Mouse (Mus musculus) heart, adult 2 months (tissue): ENCODE results near the gene Parp6. TPM values are rescaled to one million over a fixed set of nuclear protein-coding genes. Genes with fewer than 3 reads are reported as not detected.

Source experiments
- DNase-seq, 2 experiments: peaks; one replicate each; pipeline ENCODE4 v3.0.0; 2021
- H3K27ac ChIP-seq: fragments of 200-600 bp; 2 replicates; pipeline ENCODE4 v1.8.1; 2022
- H3K27me3 ChIP-seq: fragments of 200-500 bp; 2 replicates; pipeline ENCODE4 v1.6.1; 2012; ENCODE audit warnings: mild to moderate bottlenecking, low read length, inconsistent platforms, mixed read lengths; ENCODE audit not compliant: control insufficient read depth, insufficient read depth
- H3K36me3 ChIP-seq: fragments of 200-500 bp; 2 replicates; pipeline ENCODE4 v1.6.1; 2012; ENCODE audit warnings: low read length, inconsistent platforms; ENCODE audit not compliant: control insufficient read depth, insufficient read depth
- H3K4me1 ChIP-seq: fragments of 200-500 bp; 2 replicates; pipeline ENCODE4 v1.6.1; 2011; ENCODE audit warnings: low read length; ENCODE audit not compliant: control insufficient read depth, insufficient read depth
- H3K4me3 ChIP-seq: fragments of 200-600 bp; 2 replicates; pipeline ENCODE4 v1.8.1; 2022
- H3K79me2 ChIP-seq: fragments of 200-500 bp; replicated peaks from 2 replicates; pipeline ENCODE4 v1.6.1; 2012; ENCODE audit warnings: mild to moderate bottlenecking, inconsistent platforms, low read length, moderate library complexity, mixed read lengths; ENCODE audit not compliant: control insufficient read depth, insufficient read depth
- H3K9ac ChIP-seq: fragments of 200-500 bp; 2 replicates; pipeline ENCODE4 v1.6.1; 2012; ENCODE audit warnings: low read depth, mild to moderate bottlenecking, control low read depth, inconsistent platforms, low read length, mixed read lengths
- CTCF ChIP-seq: fragments of 200-600 bp; IDR thresholded peaks from 2 replicates; pipeline ENCODE4 v1.8.1; 2022; ENCODE audit warnings: antibody characterized with exemption, mild to moderate bottlenecking, moderate library complexity
- EP300 ChIP-seq: fragments of 200-500 bp; IDR thresholded peaks from 2 replicates; pipeline ENCODE4 v1.6.1; 2011; ENCODE audit warnings: low read depth, low read length, control low read depth; ENCODE audit not compliant: insufficient read depth
- POLR2A ChIP-seq: fragments of 200-500 bp; IDR thresholded peaks from 2 replicates; pipeline ENCODE4 v1.6.1; 2011; ENCODE audit warnings: mild to moderate bottlenecking, low read depth, low read length, control low read depth; ENCODE audit not compliant: insufficient read depth
- whole genome bisulfite sequencing: fragments of 180-500 bp; shearing (Covaris S2); methylation state at CpG from one replicate; pipeline ENCODE4 v1.1.7; 2018; 5-methylcytosine and 5-hydroxymethylcytosine counted together
- intact Hi-C: fragments of 180-260 bp; cut with DNase I; formaldehyde crosslinking; loops from one replicate; pipeline ENCODE4 v1.15.1; 2025
- long read RNA-seq: library from polyadenylated mRNA; stranded (forward); transcript quantifications from one replicate; pipeline ENCODE4 v2.0.0, GENCODE M21; 2021
- polyA plus RNA-seq: library from polyadenylated mRNA; depleted of rRNA; stranded (reverse); fragments of >200 nt; gene quantifications from 2 replicates; pipeline ENCODE4 v1.2.3, GENCODE M21; 2012; rRNA removed
- total RNA-seq, 2 experiments: library from RNA; stranded (reverse); gene quantifications; 2 replicates each; pipeline ENCODE4 v1.2.3; 2021

The Parp6 gene
- 10 to 100 TPM; 16.4 to 16.5 TPM for total RNA-seq
- polyA plus RNA-seq = 24.2 and 40.3 TPM in 2 replicates
- long read RNA-seq, partial matches to known transcripts = 2 of 33 reads
- long read RNA-seq, other reads (novel, unspliced or antisense) = 27 of 33 reads

- peak within 1 kb of the TSS; percentile 83 for H3K9ac ChIP-seq
- H3K4me1 ChIP-seq = no peaks in the 10 kb centered on the region; the same call in 1 of the 2 replicates
- no peaks in the 10 kb centered on the region for H3K27me3 ChIP-seq
- peak within 1 kb of the TSS; percentile 74 for H3K4me3 ChIP-seq
- DNase-seq = peak; percentile 99 to 100
- 0 out of 2 replicates have a peak, but pooled peaks cover 1% of the 10 kb centered on the region for H3K79me2 ChIP-seq
- H3K27ac ChIP-seq = peak within 1 kb of the TSS; percentile 91
- WGBS = under 1% methylated on average over 36 of the region's 36 CpGs
- H3K36me3 ChIP-seq = peaks cover 4% of the 10 kb centered on the region; the same call in 1 of the 2 replicates
- intact Hi-C loops = loop anchor here (1.0 to 2.0 kb wide), 2 partner anchors 40 to 135 kb away; partner anchors contain the start of gene Pkm
- TF ChIP-seq CTCF (peak; percentile 66), POLR2A (peak; percentile 96), EP300 (peak; percentile 71; the same call in 1 of the 2 replicates)
Observed at GRCm38 (mm10) chr9:59616622-59617306, at the start of gene Parp6. Parp6 (plus strand) TSS chr9:59617284.

GRCm38 (mm10) chr9:59571852-59572251 is 45.2 kb upstream of the Parp6 start:
- no peaks in the 10 kb centered on the region for H3K36me3 ChIP-seq
- no peak overlapping the region for H3K27ac ChIP-seq
- TF ChIP-seq POLR2A (no peak), CTCF (no peak), EP300 (no peak)
- H3K9ac ChIP-seq = no peak overlapping the region
- H3K4me1 ChIP-seq = peaks cover 2% of the 10 kb centered on the region; the same call in 1 of the 2 replicates
- no peak overlapping the region for H3K4me3 ChIP-seq
- no peaks in the 10 kb centered on the region for H3K79me2 ChIP-seq
- no peaks in the 10 kb centered on the region for H3K27me3 ChIP-seq
- intact Hi-C loops = no loop called here
- no peak for DNase-seq
- WGBS = 72% methylated on average over 2 of the region's 2 CpGs

GRCm38 (mm10) chr9:59577401-59577800 is 39.7 kb upstream of the Parp6 start:
- DNase-seq = no peak
- intact Hi-C loops = no loop called here

GRCm38 (mm10) chr9:59577844-59578504 is 39.1 kb upstream of the Parp6 start, which contains the start of gene Celf6:
Celf6 (plus strand) TSS chr9:59577917.
- H3K4me1 ChIP-seq = no peaks in the 10 kb centered on the region
- H3K27ac ChIP-seq = no peak within 1 kb of the TSS
- no peaks in the 10 kb centered on the region for H3K36me3 ChIP-seq
- no peaks in the 10 kb centered on the region for H3K79me2 ChIP-seq
- intact Hi-C loops = no loop called here
- TF ChIP-seq POLR2A (no peak), CTCF (no peak), EP300 (no peak)
- H3K9ac ChIP-seq = no peak within 1 kb of the TSS
- WGBS = 1% methylated on average over 58 of the region's 61 CpGs
- DNase-seq = peak; percentile 72 to 75
- H3K4me3 ChIP-seq = peak within 1 kb of the TSS; percentile 41
- peaks cover 2% of the 10 kb centered on the region; the same call in 1 of the 2 replicates for H3K27me3 ChIP-seq

More at GRCm38 (mm10) chr9:59577401-59577800, 39.7 kb upstream of the Parp6 start:
- WGBS = 6% methylated on average over 13 of the region's 13 CpGs
- no peak for TF ChIP-seq CTCF
- no peak overlapping the region for H3K9ac ChIP-seq
- H3K27me3 ChIP-seq = peaks cover 2% of the 10 kb centered on the region; the same call in 1 of the 2 replicates
- no peaks in the 10 kb centered on the region for H3K4me1 ChIP-seq
- H3K79me2 ChIP-seq = no peaks in the 10 kb centered on the region
- H3K4me3 ChIP-seq = no peak overlapping the region; the same call in 1 of the 2 replicates
- H3K36me3 ChIP-seq = no peaks in the 10 kb centered on the region
- H3K27ac ChIP-seq = no peak overlapping the region

GRCm38 (mm10) chr9:59578505-59578867 is 38.6 kb upstream of the Parp6 start:
- Histone ChIP-seq H3K79me2 (no peaks in the 10 kb centered on the region), H3K4me3 (no peak overlapping the region), H3K9ac (no peak overlapping the region), H3K36me3 (no peaks in the 10 kb centered on the region), H3K27me3 (peaks cover 2% of the 10 kb centered on the region; the same call in 1 of the 2 replicates), H3K27ac (no peak overlapping the region), H3K4me1 (no peaks in the 10 kb centered on the region)
- intact Hi-C loops = no loop called here
- TF ChIP-seq EP300 (no peak), CTCF (no peak), POLR2A (no peak)
- WGBS = under 1% methylated on average over 20 of the region's 20 CpGs
- DNase-seq = no peak

GRCm38 (mm10) chr9:59584871-59585308 is 32.2 kb upstream of the Parp6 start:
- TF ChIP-seq CTCF (peak; percentile 94), EP300 (0 out of 2 replicates have a peak, but pooled peaks have one; percentile 55), POLR2A (no peak)
- no peaks in the 10 kb centered on the region for H3K36me3 ChIP-seq
- H3K27me3 ChIP-seq = no peaks in the 10 kb centered on the region; the same call in 1 of the 2 replicates
- H3K27ac ChIP-seq = no peak overlapping the region
- H3K4me1 ChIP-seq = no peaks in the 10 kb centered on the region
- intact Hi-C loops = loop anchor here (1.0 to 10.0 kb wide), 3 partner anchors 18 to 680 kb away; no protein-coding TSS in a partner anchor
- H3K79me2 ChIP-seq = no peaks in the 10 kb centered on the region
- no peak overlapping the region for H3K9ac ChIP-seq
- H3K4me3 ChIP-seq = peak overlapping the region; percentile 30
- DNase-seq = peak; percentile 64 to 69
- 2% methylated on average over 13 of the region's 13 CpGs for WGBS
